Mouse (Mus musculus) spleen, postnatal 36 days (tissue): ENCODE measurements around the gene Mrps35.
A peak's percentile ranks its signal among the peaks of the same experiment; 100 is the strongest.

Source experiments
- DNase-seq, 2 experiments: peaks; one replicate each; pipeline ENCODE4 v3.0.0; 2022; ENCODE audit warnings: low spot score in 2 of 2, mixed read lengths in 1 of 2

The Mrps35 gene

DNA sequence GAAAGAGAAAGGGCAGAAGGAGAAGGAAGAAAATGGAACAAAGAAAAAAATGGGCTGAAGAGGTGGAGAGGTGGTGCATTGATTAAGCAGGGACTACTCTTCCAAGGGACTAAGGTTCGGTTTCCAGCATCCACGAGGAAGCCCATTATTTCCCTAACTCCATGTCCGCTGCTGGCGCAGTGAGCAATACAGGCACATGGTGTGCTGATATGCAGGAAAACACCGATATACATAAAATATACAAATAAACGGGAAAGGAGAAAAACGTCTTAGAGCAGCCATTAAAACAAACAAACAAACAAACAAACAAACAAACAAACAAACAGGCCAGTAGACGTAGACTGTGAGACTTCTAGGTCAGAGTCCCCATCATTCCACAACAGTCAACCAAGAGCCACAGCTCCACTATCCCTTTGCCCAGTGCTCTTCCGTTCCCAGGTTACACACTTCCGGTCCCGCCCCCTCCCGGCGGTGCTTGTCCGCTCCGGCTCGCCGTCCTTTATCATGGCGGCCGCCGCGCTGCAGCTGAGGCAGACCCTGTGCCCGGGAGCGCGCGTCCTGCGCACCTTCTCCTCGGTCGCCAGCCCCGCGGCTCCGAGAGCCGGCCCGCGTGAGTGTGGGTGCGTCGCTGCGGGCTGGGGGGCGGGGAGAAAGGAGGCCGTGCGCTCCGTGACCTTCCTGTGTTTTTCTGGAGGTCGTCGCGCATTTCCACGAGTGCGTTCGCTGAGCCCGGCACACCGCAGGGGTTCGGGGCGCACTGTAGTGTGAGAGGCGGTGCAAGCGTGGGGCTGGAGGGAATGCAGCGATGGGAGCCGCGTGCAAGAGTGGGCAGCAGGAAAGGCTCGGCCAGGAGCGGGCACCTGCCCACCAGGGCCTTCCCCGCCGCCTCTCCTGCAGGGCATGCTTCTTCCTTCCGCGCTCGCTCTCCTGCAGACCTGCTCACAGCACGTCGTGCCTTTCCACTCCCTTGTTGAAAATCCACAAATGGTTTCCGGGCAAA is at the start of gene Mrps35:
Gene Mrps35, plus strand, starts transcription at position 474 of the 1,000 bp plus-strand sequence.
- DNase-seq, result peak; percentile 81 to 87

DNA sequence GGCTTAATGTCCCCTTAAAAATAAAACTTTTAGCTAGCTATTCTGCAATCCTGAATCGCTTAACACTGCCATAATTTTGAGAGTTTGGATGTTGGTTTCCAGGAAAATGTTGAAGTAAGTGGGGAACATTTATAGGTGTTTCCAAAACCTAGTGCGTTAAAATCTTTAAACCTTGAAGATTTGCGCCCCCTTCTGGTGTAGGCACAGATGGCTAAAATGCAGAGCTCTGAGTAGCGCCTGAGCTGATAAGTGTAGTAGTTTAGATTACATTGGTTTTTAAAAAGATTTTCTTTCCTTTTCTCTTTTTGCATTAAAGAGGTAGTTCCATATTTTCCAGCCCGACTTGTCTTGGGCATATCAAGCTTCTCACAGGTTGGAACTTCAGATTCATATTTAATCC is 48.3 kb upstream of the Mrps35 start:
- DNase-seq, result peak; percentile 5 to 8

DNA sequence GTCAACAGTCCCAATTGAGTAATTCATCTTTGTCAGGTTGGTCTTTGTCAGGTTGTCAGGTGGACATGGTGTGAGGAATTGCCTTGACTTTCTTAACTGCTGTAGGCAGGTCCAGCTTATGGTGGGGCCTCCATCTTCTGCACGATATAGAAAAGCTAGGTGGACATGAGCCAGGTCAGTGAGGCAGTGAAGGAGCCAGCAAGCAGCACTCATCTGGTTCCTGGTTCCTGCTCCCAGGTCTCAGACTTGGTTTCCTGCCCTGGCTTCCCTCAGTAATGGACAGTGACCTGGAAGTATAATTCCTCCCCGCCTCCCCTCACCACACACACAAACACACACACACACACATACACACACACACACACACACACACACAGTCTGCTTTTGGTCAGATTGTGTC is 47.2 kb upstream of the Mrps35 start:
- no peak for DNase-seq

- no peak for DNase-seq
These were observed 46.7 kb upstream of the Mrps35 start for GRCm38 (mm10) chr6:146995878-146996277.

DNA sequence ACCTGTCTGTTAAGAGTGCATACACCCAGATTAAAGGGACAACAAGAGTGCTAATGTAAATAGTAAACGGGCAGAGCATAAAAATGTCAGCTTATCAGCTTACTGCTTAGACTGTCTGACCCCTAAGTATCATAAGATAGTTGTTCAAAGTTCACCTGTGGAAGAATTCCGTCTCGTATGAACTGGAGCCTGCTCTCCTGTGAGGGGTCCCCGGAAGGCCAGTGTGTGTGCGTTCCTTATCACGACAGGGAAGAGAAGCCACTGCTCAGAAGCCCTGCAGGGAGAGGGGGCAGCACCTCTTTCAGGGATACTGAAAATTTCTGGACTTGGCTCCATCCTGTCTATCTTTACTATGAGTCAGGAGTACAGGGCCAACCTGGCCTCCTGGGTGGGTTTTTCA is 45.6 kb upstream of the Mrps35 start:
- no peak for DNase-seq

GRCm38 (mm10) chr6:146998710-146999109 is 43.9 kb upstream of the Mrps35 start:
- no peak for DNase-seq

DNA sequence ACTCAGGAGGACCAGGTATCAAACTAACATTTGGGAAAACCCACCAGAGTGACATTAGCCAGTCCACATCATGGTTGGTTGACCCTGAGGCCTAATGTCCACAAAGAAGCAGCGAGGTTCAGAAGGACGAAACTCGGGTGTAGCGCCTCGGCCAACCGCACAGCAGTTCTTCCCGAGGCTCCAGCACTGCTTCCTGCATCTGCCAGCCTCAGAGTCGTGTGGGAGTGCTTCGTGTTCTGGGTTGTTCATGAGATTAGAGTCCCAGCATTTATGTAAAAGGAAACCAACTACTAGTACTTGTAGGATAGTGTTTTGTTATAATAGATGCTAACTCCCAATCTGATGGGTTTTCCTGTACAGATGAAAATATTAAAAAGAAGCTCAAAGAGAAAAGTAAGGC is 43.3 kb upstream of the Mrps35 start:
- no peak for DNase-seq

GRCm38 (mm10) chr6:146999755-147000154 is 42.8 kb upstream of the Mrps35 start:
- no peak for DNase-seq

DNA sequence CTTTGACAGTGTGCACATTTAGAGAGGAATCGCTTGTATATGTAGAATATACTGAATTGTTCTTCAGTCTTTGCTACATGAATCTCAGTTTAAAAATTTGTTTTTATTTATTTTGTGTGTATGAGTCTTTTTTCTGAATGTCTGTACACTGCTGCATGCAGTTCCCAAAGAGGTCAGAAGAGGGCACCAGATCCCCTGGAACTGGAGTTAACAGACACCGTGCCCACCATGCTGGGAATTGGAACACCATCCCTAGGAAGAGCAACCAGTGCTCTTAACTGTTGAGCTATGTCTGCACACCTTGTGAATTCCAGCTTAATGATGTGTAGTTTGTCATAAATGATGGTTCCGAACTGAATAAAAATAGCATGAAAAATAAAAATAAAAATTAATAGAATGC is 34.4 kb upstream of the Mrps35 start:
- DNase-seq, result peak in 1 of 2 experiments; percentile 18

DNA sequence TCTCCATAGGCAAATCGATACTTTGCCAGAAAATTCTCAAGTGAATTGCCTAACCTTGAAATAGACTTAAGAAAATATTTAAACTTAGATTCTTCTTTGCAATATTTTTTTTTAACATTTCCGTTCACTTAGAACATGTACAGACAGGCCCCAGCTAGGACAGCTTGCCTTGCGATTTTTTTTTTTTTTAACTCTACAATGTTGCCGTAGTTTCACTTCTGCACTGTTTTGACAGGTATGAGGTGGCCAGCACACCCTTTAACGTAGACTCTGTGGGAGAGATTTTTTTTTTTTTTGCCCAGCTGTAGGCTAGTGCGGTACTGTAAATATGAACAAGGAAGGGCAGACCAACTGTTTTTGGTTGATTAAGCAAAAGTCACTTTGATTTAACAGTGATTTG is 32.2 kb upstream of the Mrps35 start:
- no peak for DNase-seq

DNA sequence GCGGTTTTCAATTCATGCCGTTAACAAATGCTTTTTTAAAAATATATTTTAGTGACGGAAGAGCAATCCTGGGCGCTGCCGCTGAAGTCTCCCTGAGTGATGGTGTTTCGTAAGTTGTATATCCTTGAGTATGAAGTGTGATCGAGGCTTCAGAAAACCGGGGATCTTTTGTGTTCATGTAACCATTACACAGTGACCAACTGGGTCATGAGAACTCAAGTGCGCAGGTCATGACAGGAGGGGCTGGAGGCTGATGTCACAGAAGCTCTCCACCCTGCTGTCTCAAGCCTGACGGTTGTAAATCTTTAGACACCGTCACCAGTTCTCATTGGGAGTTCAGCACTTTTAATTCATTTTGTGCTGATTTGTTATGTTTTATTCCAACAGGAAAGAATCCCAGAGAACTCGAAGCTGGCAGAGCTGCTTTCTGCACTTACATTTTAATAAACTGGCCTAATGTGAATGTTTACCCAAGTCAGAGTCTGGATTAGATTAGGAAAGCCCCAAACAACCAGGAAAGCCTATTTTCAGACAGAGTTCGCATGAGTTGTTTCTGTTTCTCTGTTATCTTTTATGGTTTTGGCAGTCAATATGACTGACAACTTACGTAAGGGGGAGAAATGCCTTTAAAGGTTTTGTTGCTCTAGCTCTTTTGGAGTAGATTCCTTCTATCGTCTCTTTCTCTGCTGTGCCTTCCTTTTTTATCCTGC is 31.6 kb upstream of the Mrps35 start:
- DNase-seq, result no peak

DNA sequence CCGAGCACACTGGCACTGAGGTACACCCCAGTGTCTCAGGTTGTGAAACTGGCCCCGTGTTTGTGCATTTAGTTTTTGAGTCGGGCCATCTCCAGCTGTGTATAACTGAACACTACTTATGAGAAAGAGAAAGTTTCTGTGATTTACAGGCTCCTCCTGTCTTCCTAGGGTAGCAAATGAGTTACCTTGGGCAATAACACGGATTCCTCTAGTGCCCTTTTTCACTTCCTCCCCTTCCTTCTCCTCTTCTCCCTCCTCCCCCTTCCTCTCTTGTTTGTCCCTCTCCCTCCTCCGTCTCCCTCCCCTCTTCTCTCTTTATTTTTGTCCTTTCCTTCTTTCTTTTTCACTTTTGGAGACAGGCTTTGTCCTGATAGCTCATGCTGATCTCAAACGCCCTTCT is 31.0 kb upstream of the Mrps35 start:
- DNase-seq, result no peak

DNA sequence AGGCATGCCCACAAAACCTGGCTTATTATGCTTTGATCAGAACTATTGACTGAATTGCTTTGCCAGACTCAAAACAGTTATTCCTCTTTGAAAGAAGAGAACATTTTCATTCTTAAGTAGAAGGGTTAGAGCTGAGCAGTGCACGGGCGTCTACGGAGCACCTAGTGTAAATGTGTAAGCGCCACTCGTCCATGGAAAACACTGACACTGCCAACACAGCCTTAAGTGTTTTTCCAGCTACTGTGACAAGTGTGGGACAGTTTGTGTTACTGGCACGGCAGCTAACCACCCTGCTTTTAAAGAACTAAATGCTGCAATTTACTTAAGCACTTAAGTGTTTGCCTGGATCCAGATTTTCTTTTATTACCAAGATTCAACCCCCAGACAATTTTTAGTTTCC is 30.6 kb upstream of the Mrps35 start:
- no peak for DNase-seq

GRCm38 (mm10) chr6:147013546-147013945 is 29.0 kb upstream of the Mrps35 start:
- no peak for DNase-seq

- no peak for DNase-seq
These were observed 24.7 kb upstream of the Mrps35 start for GRCm38 (mm10) chr6:147017906-147018305.

DNA sequence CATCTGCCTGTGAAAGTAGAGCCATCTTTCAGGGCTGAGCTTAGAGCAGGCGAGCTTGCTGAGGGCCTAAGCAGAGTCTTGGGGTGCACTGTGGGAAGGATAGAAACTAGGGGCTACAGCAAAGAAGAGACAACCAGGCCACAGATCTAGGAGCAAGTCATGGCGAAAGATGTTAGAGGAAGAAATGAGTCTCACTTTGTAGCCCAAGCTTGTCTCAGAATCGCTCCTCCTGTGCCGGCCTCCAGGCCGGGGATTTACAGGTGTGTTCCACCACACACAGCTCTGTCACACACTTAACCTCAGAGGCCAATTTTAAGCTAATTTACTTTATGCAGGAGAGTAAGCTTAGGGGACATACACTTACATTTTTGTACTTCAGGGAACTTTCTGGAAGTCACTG is 24.2 kb upstream of the Mrps35 start:
- DNase-seq, result no peak

DNA sequence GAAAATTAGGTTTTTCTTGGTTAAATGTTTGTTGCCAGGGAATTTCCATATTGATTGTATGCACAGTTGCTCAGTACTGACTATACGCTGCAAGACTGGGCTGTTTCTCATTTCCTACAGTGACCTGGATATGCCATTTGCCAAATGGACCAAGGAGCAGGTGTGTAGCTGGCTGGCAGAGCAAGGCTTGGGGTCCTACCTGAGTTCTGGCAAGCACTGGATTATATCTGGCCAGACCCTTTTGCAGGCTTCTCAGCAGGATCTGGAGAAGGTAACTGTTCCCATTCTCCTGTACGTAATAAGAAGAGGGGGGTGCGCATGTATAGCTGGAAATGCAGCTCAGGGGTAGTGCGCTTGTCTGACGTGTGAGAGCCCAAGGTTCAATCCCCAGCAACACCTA is 21.4 kb upstream of the Mrps35 start:
- DNase-seq, result no peak

DNA sequence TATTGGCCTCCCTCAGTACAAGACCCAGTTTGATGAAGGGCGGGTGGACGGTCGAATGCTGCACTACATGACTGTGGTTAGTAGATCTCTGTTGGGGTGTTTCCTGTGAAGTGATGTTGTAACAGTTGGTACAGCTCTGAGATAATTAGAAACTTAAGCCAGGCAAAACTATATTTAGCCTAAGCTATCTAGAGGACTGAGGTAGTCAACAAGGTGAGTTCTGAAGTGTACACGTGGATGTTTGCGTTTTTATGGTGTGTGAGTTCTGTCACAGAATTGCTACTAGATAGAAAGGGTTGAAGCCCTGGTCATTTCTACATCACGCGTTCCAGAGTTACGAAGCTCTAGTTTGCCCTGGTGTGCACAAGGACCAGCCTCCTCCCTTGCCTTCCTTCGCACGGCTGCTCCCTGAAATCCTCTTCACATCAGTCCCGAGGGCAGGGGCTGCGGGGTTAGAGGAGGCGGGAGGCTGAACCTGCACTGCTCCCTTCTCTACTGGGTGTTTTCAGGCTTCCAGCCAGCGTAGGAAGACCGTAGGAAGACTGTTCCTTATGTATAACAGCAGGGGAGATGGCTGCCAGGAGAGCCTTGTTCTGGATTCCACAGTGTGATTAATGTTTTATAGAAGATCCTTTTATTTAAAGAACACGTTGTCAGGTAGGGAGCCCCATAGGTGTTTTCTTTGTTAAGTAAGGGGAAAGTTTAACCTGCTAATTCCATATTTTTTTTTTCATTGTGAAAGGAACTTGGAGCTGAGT is 20.0 kb upstream of the Mrps35 start:
- DNase-seq, result no peak

GRCm38 (mm10) chr6:147023133-147023395 is 19.5 kb upstream of the Mrps35 start:
- DNase-seq, result no peak

GRCm38 (mm10) chr6:147023568-147023967 is 19.0 kb upstream of the Mrps35 start:
- no peak for DNase-seq

- DNase-seq, result no peak
These were observed 17.8 kb upstream of the Mrps35 start for GRCm38 (mm10) chr6:147024761-147025160.

DNA sequence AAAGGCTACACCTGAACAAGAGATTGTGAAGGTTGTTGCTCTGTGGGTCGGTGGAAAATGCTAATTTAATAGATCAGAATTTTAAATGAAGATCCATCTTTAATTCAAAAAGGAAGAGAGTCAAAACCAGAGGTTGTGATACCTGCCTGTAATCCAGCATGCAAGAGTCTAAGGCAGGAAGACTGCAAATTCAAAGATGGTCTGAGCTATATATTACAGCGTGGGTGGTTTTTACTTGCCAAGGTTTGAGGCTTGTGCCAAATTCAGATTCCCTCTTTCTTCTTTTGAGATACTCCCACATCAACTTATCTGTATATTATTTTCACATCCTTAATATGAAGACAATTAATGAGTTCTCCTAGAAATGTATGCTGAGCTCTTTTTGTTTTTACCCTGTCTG is 14.2 kb upstream of the Mrps35 start:
- DNase-seq, result no peak
